25 mouse cellular contexts compared by ENCODE assay signal in the genomic region with DNA sequence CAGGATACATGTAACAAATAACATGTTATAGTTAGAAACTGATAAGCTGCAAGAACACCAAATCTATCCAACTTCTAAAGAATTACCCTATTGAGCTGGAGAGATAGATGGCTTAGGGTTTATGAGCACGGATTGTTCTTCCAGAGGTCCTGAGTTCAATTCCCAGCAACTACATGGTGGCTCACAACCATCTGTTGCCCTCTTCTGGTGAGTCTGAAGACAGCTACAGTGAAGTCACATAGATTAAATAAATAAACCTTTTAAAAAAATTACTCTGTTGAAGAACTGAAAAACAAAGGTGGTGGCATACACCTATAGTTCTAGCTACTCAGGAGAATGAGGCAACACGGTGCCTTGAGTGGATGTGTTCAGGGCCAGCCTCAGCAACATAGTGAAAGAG. TPM values are rescaled to one million over a fixed set of nuclear protein-coding genes. Genes with fewer than 3 reads are reported as not detected.
DNase-seq lines count a peak whose midpoint lies in the region; ATAC-seq and TF ChIP-seq lines count a peak whose summit lies in the region.
"Had no signal": no experiment of that assay in that cellular context is flagged by ENCODE, and none has a peak within 500 bp of the region (broad histone marks: within the 10 kb centered on the region; RNA-seq: fewer than 3 reads in every experiment).

No protein-coding gene starts in this region.

- no peak overlapping the region for H3K27ac ChIP-seq in hindbrain, postnatal 0 days
- no peak overlapping the region for H3K27ac ChIP-seq in hindbrain, embryonic 13.5 days
- no peak overlapping the region for H3K27ac ChIP-seq in liver, embryonic 14.5 days
- no peak overlapping the region for H3K27ac ChIP-seq in liver, embryonic 11.5 days (ENCODE audit: low read depth, low read length)
- H3K27ac ChIP-seq in CH12.LX (ENCODE audit: insufficient read depth, low read depth), result no peak overlapping the region
- H3K27ac ChIP-seq: heart, embryonic 15.5 days; intestine, embryonic 15.5 days; limb, embryonic 15.5 days; neural tube, embryonic 13.5 days had no signal

- no peaks in the 10 kb centered on the region for H3K27me3 ChIP-seq in hindbrain, postnatal 0 days (ENCODE audit: insufficient read depth, low read length)
- no peaks in the 10 kb centered on the region for H3K27me3 ChIP-seq in hindbrain, embryonic 13.5 days
- H3K27me3 ChIP-seq in liver, embryonic 14.5 days (ENCODE audit: control insufficient read depth, insufficient read depth, low read length), result no peaks in the 10 kb centered on the region
- no peaks in the 10 kb centered on the region for H3K27me3 ChIP-seq in liver, embryonic 11.5 days (replicated peaks; ENCODE audit: control insufficient read depth, insufficient read depth, low read length)
- H3K27me3 ChIP-seq in CH12.LX (replicated peaks), result no peaks in the 10 kb centered on the region
- H3K27me3 ChIP-seq in Patski, result no peaks in the 10 kb centered on the region
- H3K27me3 ChIP-seq: heart, embryonic 15.5 days; hindbrain, embryonic 15.5 days; intestine, embryonic 15.5 days; limb, embryonic 15.5 days; midbrain, embryonic 15.5 days; neural tube, embryonic 13.5 days had no signal

- no peak for DNase-seq in hindbrain, postnatal 0 days (ENCODE audit: low spot score)
- no peak for DNase-seq in liver, embryonic 14.5 days (ENCODE audit: low read depth in 3 of 3, low spot score in 3 of 3)
- DNase-seq in liver, embryonic 11.5 days (ENCODE audit: low spot score), result no peak
- DNase-seq in CH12.LX (ENCODE audit: extremely low read depth) (no peak), Patski (ENCODE audit: low read depth, low spot score) (no peak)
- no peak for DNase-seq in cerebellum, adult 18-20 months
- DNase-seq: B cell, adult 2 months; cerebellum, adult 8-10 months; gastrocnemius, postnatal 25 days; heart, postnatal 4 days; kidney, postnatal 10 days; lung, adult 18-20 months; lung, postnatal 4 days; retina, postnatal 1 day; thymus, adult 18-20 months; thymus, postnatal 36 days had no signal

- CTCF ChIA-PET in Patski (lab: Charles Lee), result interaction anchor here (0.6 to 0.9 kb wide), 2 partner anchors 182 to 197 kb away, joined by 3 read pairs; no protein-coding TSS in a partner anchor

- H3K4me1 ChIP-seq in hindbrain, postnatal 0 days (ENCODE audit: insufficient read depth, low read length), result no peaks in the 10 kb centered on the region
- peaks cover 9% of the 10 kb centered on the region for H3K4me1 ChIP-seq in hindbrain, embryonic 13.5 days (replicated peaks)
- H3K4me1 ChIP-seq in liver, embryonic 14.5 days (replicated peaks; ENCODE audit: control insufficient read depth in 2 of 2, insufficient read depth in 2 of 2, low read length in 1 of 2), result no peaks in the 10 kb centered on the region
- H3K4me1 ChIP-seq in liver, embryonic 11.5 days (replicated peaks; ENCODE audit: control insufficient read depth, insufficient read depth, low read length), result no peaks in the 10 kb centered on the region
- peaks cover 0 to 4% of the 10 kb centered on the region in 2 experiments; a peak in 1 of 4 replicates for H3K4me1 ChIP-seq in CH12.LX (ENCODE audit: control insufficient read depth in 1 of 2, insufficient read depth in 2 of 2)
- H3K4me1 ChIP-seq: intestine, embryonic 15.5 days had no signal

- no peak for ATAC-seq in hindbrain, postnatal 0 days
- no peak for ATAC-seq in hindbrain, embryonic 13.5 days (ENCODE audit: low FRiP score)
- ATAC-seq in liver, embryonic 14.5 days (ENCODE audit: insufficient read depth), result no peak
- no peak for ATAC-seq in liver, embryonic 11.5 days (replicated peaks; ENCODE audit: low FRiP score)
- ATAC-seq in Patski, result no peak
- ATAC-seq: forebrain, embryonic 14.5 days; intestine, embryonic 15.5 days; midbrain, embryonic 15.5 days had no signal

- TF ChIP-seq EP300 in liver, embryonic 14.5 days (IDR thresholded peaks at IDR 0.05; ENCODE audit: low read depth), result no peak
- TF ChIP-seq EP300 in CH12.LX (IDR thresholded peaks at IDR 0.05; ENCODE audit: low read length), result no peak

- POLR2A ChIA-PET in Patski (lab: Charles Lee), result no interaction called here

- peak; percentile 14 for TF ChIP-seq RAD21 in CH12.LX (IDR thresholded peaks at IDR 0.05; ENCODE audit: low read depth, low read length)

- no peaks in the 10 kb centered on the region for H3K79me2 ChIP-seq in CH12.LX (replicated peaks; ENCODE audit: control insufficient read depth, extremely low read depth, insufficient read depth, poor library complexity, severe bottlenecking)

- no peak for TF ChIP-seq POLR2A in CH12.LX (IDR thresholded peaks at IDR 0.05; ENCODE audit: low read depth, low read length)

- no peaks in the 10 kb centered on the region for H3K9me3 ChIP-seq in hindbrain, postnatal 0 days (ENCODE audit: low read length)
- H3K9me3 ChIP-seq in hindbrain, embryonic 13.5 days, result no peaks in the 10 kb centered on the region
- no peaks in the 10 kb centered on the region for H3K9me3 ChIP-seq in liver, embryonic 14.5 days (ENCODE audit: control insufficient read depth, low read length)
- H3K9me3 ChIP-seq in liver, embryonic 11.5 days (ENCODE audit: control insufficient read depth, low read length), result no peaks in the 10 kb centered on the region
- H3K9me3 ChIP-seq in CH12.LX (replicated peaks; ENCODE audit: low read length), result no peaks in the 10 kb centered on the region
- H3K9me3 ChIP-seq: heart, embryonic 15.5 days; hindbrain, embryonic 15.5 days; intestine, embryonic 15.5 days; limb, embryonic 15.5 days; midbrain, embryonic 15.5 days; neural tube, embryonic 13.5 days had no signal

- in situ Hi-C loops in CH12.LX (cut with MboI; ENCODE audit: low pct_ligation_motif_present, low pct_unique_long_range_greater_than_20kb, low sequenced_read_pairs), result no loop called here
- in situ Hi-C loops in Patski (cut with MboI; ENCODE audit: low pct_unique_long_range_greater_than_20kb), result loop anchor here (25.0 kb wide), 1 partner anchor 1335 kb away; a partner anchor contains a TSS

- peak; percentile 35 for TF ChIP-seq CTCF in hindbrain, postnatal 0 days (IDR thresholded peaks at IDR 0.05; ENCODE audit: low read depth)
- 0 out of 2 replicates have a peak, but pooled peaks have one; percentile 5 for TF ChIP-seq CTCF in liver, embryonic 14.5 days (IDR thresholded peaks at IDR 0.05; ENCODE audit: low read depth)
- TF ChIP-seq CTCF in CH12.LX (conservative IDR thresholded peaks at IDR 0.05 in 1 of 2, IDR thresholded peaks at IDR 0.05 in 1 of 2; ENCODE audit: low read depth in 2 of 2, low read length in 2 of 2), result peak in 1 of 2 experiments; percentile 24; a peak in 1 of 4 replicates
- TF ChIP-seq CTCF in Patski (IDR thresholded peaks at IDR 0.05), result peak; percentile 58

- H3K36me3 ChIP-seq in hindbrain, postnatal 0 days (ENCODE audit: insufficient read depth, low read length), result no peaks in the 10 kb centered on the region
- no peaks in the 10 kb centered on the region for H3K36me3 ChIP-seq in hindbrain, embryonic 13.5 days
- no peaks in the 10 kb centered on the region for H3K36me3 ChIP-seq in liver, embryonic 14.5 days (replicated peaks; ENCODE audit: control insufficient read depth, insufficient read depth, low read depth)
- H3K36me3 ChIP-seq in liver, embryonic 11.5 days (ENCODE audit: control insufficient read depth, insufficient read depth, low read length), result no peaks in the 10 kb centered on the region; the same call in 1 of the 2 replicates
- H3K36me3 ChIP-seq in CH12.LX (replicated peaks in 1 of 2; ENCODE audit: control insufficient read depth in 1 of 2, insufficient read depth in 1 of 2, low read length in 1 of 2), result peaks cover 0 to 49% of the 10 kb centered on the region in 2 experiments
- H3K36me3 ChIP-seq: heart, embryonic 15.5 days; hindbrain, embryonic 15.5 days; intestine, embryonic 15.5 days; limb, embryonic 15.5 days; midbrain, embryonic 15.5 days; neural tube, embryonic 13.5 days had no signal

- 91% methylated on average over 2 of the region's 2 CpGs for WGBS in hindbrain, postnatal 0 days
- WGBS in hindbrain, embryonic 13.5 days, result 95% methylated on average over 2 of the region's 2 CpGs
- WGBS in liver, embryonic 14.5 days (ENCODE audit: insufficient replicate concordance), result 66% methylated on average over 2 of the region's 2 CpGs
- 84% methylated on average over 2 of the region's 2 CpGs for WGBS in liver, embryonic 11.5 days

- no peak overlapping the region for H3K4me2 ChIP-seq in hindbrain, postnatal 0 days (ENCODE audit: low read depth, low read length)
- H3K4me2 ChIP-seq in hindbrain, embryonic 13.5 days, result no peak overlapping the region
- H3K4me2 ChIP-seq in liver, embryonic 14.5 days (ENCODE audit: low read depth), result no peak overlapping the region
- no peak overlapping the region for H3K4me2 ChIP-seq in liver, embryonic 11.5 days
- H3K4me2 ChIP-seq in CH12.LX (ENCODE audit: insufficient read depth, low read depth, poor library complexity, severe bottlenecking), result no peak overlapping the region
- H3K4me2 ChIP-seq: heart, embryonic 15.5 days; hindbrain, embryonic 15.5 days; intestine, embryonic 15.5 days; limb, embryonic 15.5 days; midbrain, embryonic 15.5 days; neural tube, embryonic 13.5 days had no signal

- H3K4me3 ChIP-seq in hindbrain, postnatal 0 days (ENCODE audit: low read length), result no peak overlapping the region
- no peak overlapping the region for H3K4me3 ChIP-seq in hindbrain, embryonic 13.5 days
- no peak overlapping the region for H3K4me3 ChIP-seq in liver, embryonic 14.5 days (ENCODE audit: insufficient read depth in 1 of 2, low read depth in 2 of 2, low read length in 2 of 2)
- H3K4me3 ChIP-seq in liver, embryonic 11.5 days (ENCODE audit: low read depth, low read length), result no peak overlapping the region
- no peak overlapping the region for H3K4me3 ChIP-seq in CH12.LX (replicated peaks in 1 of 3; ENCODE audit: low read depth in 2 of 3, low read length in 2 of 3, poor library complexity in 1 of 3)
- H3K4me3 ChIP-seq: heart, embryonic 15.5 days; hindbrain, embryonic 15.5 days; intestine, embryonic 15.5 days; limb, embryonic 15.5 days; midbrain, embryonic 15.5 days; myocyte; neural tube, embryonic 13.5 days had no signal

- H3K9ac ChIP-seq in hindbrain, postnatal 0 days (replicated peaks; ENCODE audit: low read length), result no peak overlapping the region
- H3K9ac ChIP-seq in hindbrain, embryonic 13.5 days, result no peak overlapping the region
- no peak overlapping the region for H3K9ac ChIP-seq in liver, embryonic 14.5 days (replicated peaks)
- no peak overlapping the region for H3K9ac ChIP-seq in liver, embryonic 11.5 days (ENCODE audit: low read depth, low read length)
- no peak overlapping the region for H3K9ac ChIP-seq in CH12.LX (ENCODE audit: insufficient read depth, low read depth)
- H3K9ac ChIP-seq: heart, embryonic 15.5 days; hindbrain, embryonic 15.5 days; intestine, embryonic 15.5 days; limb, embryonic 15.5 days; midbrain, embryonic 15.5 days; neural tube, embryonic 13.5 days had no signal

- dilution Hi-C loops in CH12.LX (cut with MboI; ENCODE audit: extremely low pct_ligation_motif_present, extremely low pct_unique_long_range_greater_than_20kb, low sequenced_read_pairs), result no loop called here

RNA-seq across cellular contexts. Expression of a gene that starts 21.7 kb away (rescaled TPM):
- total RNA-seq in hindbrain, postnatal 0 days (2014; rRNA removed), result 2.4 and 2.5 TPM in 2 replicates
- 3.7 TPM in 2 replicates for polyA plus RNA-seq in hindbrain, postnatal 0 days (2015; fragmentation: Nextera tagmentation; extraction: Ambion mirVana)
- polyA plus RNA-seq in hindbrain, embryonic 13.5 days (2015; fragmentation: Nextera tagmentation; extraction: Ambion mirVana), result 5.4 and 6.2 TPM in 2 replicates
- polyA plus RNA-seq in liver, embryonic 14.5 days (2012; rRNA removed), result 3.3 and 5.5 TPM in 2 replicates
- 5.3 and 5.5 TPM in 2 replicates for polyA plus RNA-seq in liver, embryonic 14.5 days (2014; fragmentation: Nextera tagmentation; extraction: Ambion mirVana)
- 16.5 and 17.3 TPM in 2 replicates for polyA plus RNA-seq in liver, embryonic 11.5 days (2014; fragmentation: Nextera tagmentation; extraction: Ambion mirVana)
- total RNA-seq in CH12.LX (2012; rRNA removed) (19.0 and 27.6 TPM in 2 replicates), CH12.LX (2014; rRNA removed) (29.2 and 33.0 TPM in 2 replicates)
- polyA plus RNA-seq in CH12.LX (2012; ENCODE audit: insufficient read length, low read depth) (10.2 and 15.3 TPM in 2 replicates), Patski (2021) (21.5 TPM)

RNA-seq across cellular contexts. Expression of a gene that starts 51.6 kb away (rescaled TPM):
- total RNA-seq in hindbrain, postnatal 0 days (2014; rRNA removed), result 26.7 and 34.0 TPM in 2 replicates
- polyA plus RNA-seq in hindbrain, postnatal 0 days (2015; fragmentation: Nextera tagmentation; extraction: Ambion mirVana), result 23.4 and 25.2 TPM in 2 replicates
- polyA plus RNA-seq in hindbrain, embryonic 13.5 days (2015; fragmentation: Nextera tagmentation; extraction: Ambion mirVana), result 19.9 and 21.4 TPM in 2 replicates
- 3.8 and 6.8 TPM in 2 replicates for polyA plus RNA-seq in liver, embryonic 14.5 days (2012; rRNA removed)
- polyA plus RNA-seq in liver, embryonic 14.5 days (2014; fragmentation: Nextera tagmentation; extraction: Ambion mirVana), result 5.0 and 5.8 TPM in 2 replicates
- 10.0 and 10.7 TPM in 2 replicates for polyA plus RNA-seq in liver, embryonic 11.5 days (2014; fragmentation: Nextera tagmentation; extraction: Ambion mirVana)
- total RNA-seq in CH12.LX (2012; rRNA removed) (9.3 TPM in 2 replicates), CH12.LX (2014; rRNA removed) (10.0 and 10.1 TPM in 2 replicates)
- polyA plus RNA-seq in CH12.LX (2012; ENCODE audit: insufficient read length, low read depth) (18.3 and 21.7 TPM in 2 replicates), Patski (2021) (51.4 TPM)
